Mouse (Mus musculus) small intestine, adult 2 months (tissue): ENCODE data around the gene Slc23a2. TPM values are rescaled to one million over a fixed set of nuclear protein-coding genes. Genes with fewer than 3 reads are reported as not detected.

ENCODE experiments used
- H3K27ac ChIP-seq: fragments of 200-500 bp; 2 replicates; pipeline ENCODE4 v1.5.1; 2012; ENCODE audit warnings: low read depth, low read length, control low read depth, inconsistent platforms; ENCODE audit not compliant: insufficient read depth
- H3K27me3 ChIP-seq: fragments of 200-500 bp; 2 replicates; pipeline ENCODE4 v1.6.1; 2012; ENCODE audit warnings: mild to moderate bottlenecking, moderate library complexity, low read length, inconsistent platforms; ENCODE audit not compliant: control insufficient read depth, insufficient read depth
- H3K36me3 ChIP-seq: fragments of 200-500 bp; 2 replicates; pipeline ENCODE4 v1.6.1; 2012; ENCODE audit warnings: mild to moderate bottlenecking, low read length, control low read depth, inconsistent platforms; ENCODE audit not compliant: control insufficient read depth, insufficient read depth
- H3K4me1 ChIP-seq: fragments of 200-500 bp; 2 replicates; pipeline ENCODE4 v1.6.1; 2012; ENCODE audit warnings: low read length, inconsistent platforms, mixed read lengths; ENCODE audit not compliant: control insufficient read depth, insufficient read depth, insufficient read length
- H3K4me3 ChIP-seq: fragments of 200-500 bp; 2 replicates; pipeline ENCODE4 v1.5.1; 2012; ENCODE audit warnings: low read depth, mild to moderate bottlenecking, control low read depth, inconsistent platforms, low read length, moderate library complexity
- CTCF ChIP-seq: fragments of 200-500 bp; IDR thresholded peaks from 2 replicates; pipeline ENCODE4 v1.5.1; 2012; ENCODE audit warnings: low read depth, mild to moderate bottlenecking, control low read depth, inconsistent platforms, low read length, moderate library complexity, mixed read lengths; ENCODE audit not compliant: insufficient replicate concordance, insufficient read length; ENCODE audit errors: extremely low read depth
- POLR2A ChIP-seq: fragments of 200-500 bp; IDR thresholded peaks from 2 replicates; pipeline ENCODE4 v1.6.1; 2012; ENCODE audit warnings: low read depth, mild to moderate bottlenecking, control low read depth, inconsistent platforms, low read length, moderate library complexity
- WGBS: fragments of 180-500 bp; shearing (Covaris S2); methylation state at CpG from one replicate; pipeline ENCODE4 v1.1.7; 2018; 5-methylcytosine and 5-hydroxymethylcytosine counted together
- polyA plus RNA-seq: library from polyadenylated mRNA; depleted of rRNA; stranded (reverse); fragments of >200 nt; gene quantifications from 2 replicates; pipeline ENCODE4 v1.2.3, GENCODE M21; 2012

Slc23a2 gene
- polyA plus RNA-seq, 1 experiment = 18.5 TPM

DNA sequence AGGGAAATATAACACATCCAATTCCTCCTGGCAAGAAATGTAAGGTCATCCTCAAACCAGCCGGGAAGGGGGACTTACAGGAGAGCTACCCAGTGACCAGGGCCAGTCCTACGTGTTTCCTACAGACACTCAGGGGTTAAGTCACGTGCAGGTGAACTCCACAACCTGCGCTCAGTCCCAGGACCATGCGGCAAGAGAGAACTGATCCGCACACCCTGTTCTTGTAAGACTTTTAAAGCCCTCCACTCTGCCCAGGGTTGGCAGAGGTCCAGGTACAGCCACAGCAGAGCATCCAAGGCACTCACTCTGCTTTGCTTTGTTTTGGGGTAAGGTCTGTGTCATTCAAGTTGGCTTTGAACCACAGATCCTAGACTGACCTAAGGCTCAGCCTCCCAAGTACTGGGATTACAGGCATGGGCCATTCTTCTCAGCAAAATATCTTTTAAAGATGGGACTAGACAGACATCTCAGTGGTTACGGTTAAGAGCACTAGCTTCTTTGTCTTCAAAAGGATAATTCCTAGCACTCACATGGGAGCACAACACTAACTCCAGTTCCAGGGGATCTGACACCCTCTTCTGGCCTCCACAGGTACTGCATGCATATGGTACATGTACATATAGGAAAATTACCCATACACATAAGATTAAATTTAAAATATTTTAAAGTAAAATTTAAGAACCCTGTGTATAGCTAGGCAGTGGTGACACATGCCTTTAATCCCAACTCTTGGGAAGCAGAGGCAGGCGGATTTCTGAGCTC lies 8.9 kb downstream of the Slc23a2 start:
- Histone ChIP-seq H3K4me3 (no peak overlapping the region), H3K27ac (no peak overlapping the region), H3K4me1 (peaks cover 3% of the 10 kb centered on the region; the same call in 1 of the 2 replicates), H3K36me3 (no peaks in the 10 kb centered on the region), H3K27me3 (no peaks in the 10 kb centered on the region)
- 91% methylated on average over 8 of the region's 8 CpGs for WGBS
- TF ChIP-seq POLR2A (no peak), CTCF (no peak)

GRCm38 (mm10) chr2:132134758-132135157 lies 10.2 kb downstream of the Slc23a2 start:
- Histone ChIP-seq H3K4me1 (peaks cover 5% of the 10 kb centered on the region; the same call in 1 of the 2 replicates), H3K27me3 (no peaks in the 10 kb centered on the region), H3K27ac (no peak overlapping the region), H3K4me3 (no peak overlapping the region), H3K36me3 (no peaks in the 10 kb centered on the region)
- 68% methylated on average over 4 of the region's 4 CpGs for WGBS
- no peak for TF ChIP-seq POLR2A
- no peak for TF ChIP-seq CTCF

- Histone ChIP-seq H3K36me3 (no peaks in the 10 kb centered on the region), H3K4me3 (no peak overlapping the region), H3K27ac (no peak overlapping the region), H3K27me3 (no peaks in the 10 kb centered on the region), H3K4me1 (peaks cover 2% of the 10 kb centered on the region; the same call in 1 of the 2 replicates)
- no peak for TF ChIP-seq CTCF
- no peak for TF ChIP-seq POLR2A
- 70% methylated on average over 2 of the region's 2 CpGs for WGBS
Measured at GRCm38 (mm10) chr2:132133436-132133835, 11.5 kb downstream of the Slc23a2 start.

DNA sequence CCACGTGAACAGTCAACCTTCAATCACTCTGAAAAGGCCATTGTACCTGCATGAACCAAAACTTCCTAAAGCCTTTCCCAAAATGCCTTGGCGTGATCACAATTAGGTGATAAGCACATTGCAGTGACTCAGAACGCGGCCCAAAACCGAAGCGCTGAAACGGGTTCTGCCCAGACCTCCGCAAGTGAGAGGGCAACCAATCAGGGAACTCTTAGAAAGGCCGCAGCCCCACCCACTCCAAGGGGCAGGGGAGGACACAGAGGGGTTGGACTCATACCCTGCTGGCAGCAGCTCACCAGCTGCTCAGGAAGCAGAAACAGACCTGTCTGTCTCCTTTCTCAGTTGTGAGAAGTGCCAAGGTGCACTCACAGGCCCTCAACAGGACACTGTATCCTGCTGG lies 13.6 kb downstream of the Slc23a2 start:
- Histone ChIP-seq H3K4me1 (peaks cover 4% of the 10 kb centered on the region; the same call in 1 of the 2 replicates), H3K36me3 (no peaks in the 10 kb centered on the region), H3K27ac (peak overlapping the region; percentile 21; the same call in 1 of the 2 replicates), H3K4me3 (no peak overlapping the region), H3K27me3 (no peaks in the 10 kb centered on the region)
- 9% methylated on average over 9 of the region's 9 CpGs for WGBS
- TF ChIP-seq POLR2A (no peak), CTCF (no peak)

GRCm38 (mm10) chr2:132129980-132130379 lies 14.9 kb downstream of the Slc23a2 start:
- WGBS = 94% methylated on average over 7 of the region's 7 CpGs
- no peaks in the 10 kb centered on the region for H3K27me3 ChIP-seq

GRCm38 (mm10) chr2:132129247-132129646 lies 15.7 kb downstream of the Slc23a2 start:
- H3K4me1 ChIP-seq = peaks cover 5% of the 10 kb centered on the region; the same call in 1 of the 2 replicates
- H3K27ac ChIP-seq = no peak overlapping the region
- 94% methylated on average over 7 of the region's 7 CpGs for WGBS
- peaks cover 2% of the 10 kb centered on the region; the same call in 1 of the 2 replicates for H3K36me3 ChIP-seq
- no peaks in the 10 kb centered on the region for H3K27me3 ChIP-seq
- H3K4me3 ChIP-seq = no peak overlapping the region
- no peak for TF ChIP-seq POLR2A
- TF ChIP-seq CTCF = no peak

More at GRCm38 (mm10) chr2:132129980-132130379, 14.9 kb downstream of the Slc23a2 start:
- peaks cover 2% of the 10 kb centered on the region; the same call in 1 of the 2 replicates for H3K36me3 ChIP-seq
- TF ChIP-seq CTCF (no peak), POLR2A (no peak)
- H3K4me1 ChIP-seq = peaks cover 5% of the 10 kb centered on the region; the same call in 1 of the 2 replicates
- H3K27ac ChIP-seq = no peak overlapping the region
- H3K4me3 ChIP-seq = no peak overlapping the region

DNA sequence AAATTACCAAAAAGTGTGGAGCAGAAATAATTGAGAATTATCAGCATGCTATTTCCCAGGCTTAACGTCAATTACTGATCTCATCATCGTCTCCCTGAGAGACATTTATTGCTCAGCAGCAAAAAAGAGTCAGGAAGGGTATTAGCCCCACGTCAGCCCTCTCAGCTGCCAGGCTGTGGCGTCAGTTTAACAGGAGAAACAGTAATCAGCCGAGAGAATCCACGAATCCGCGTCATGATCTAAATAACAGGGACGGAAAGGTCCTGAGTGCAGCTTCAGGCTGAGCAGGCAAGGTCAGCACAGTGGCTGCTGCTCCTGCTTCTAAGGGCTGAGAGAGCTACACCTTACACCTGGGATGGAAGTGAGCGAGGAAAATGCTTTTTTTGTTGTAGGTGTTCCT lies 17.0 kb downstream of the Slc23a2 start:
- Histone ChIP-seq H3K27ac (no peak overlapping the region), H3K36me3 (peaks cover 2% of the 10 kb centered on the region; the same call in 1 of the 2 replicates), H3K4me1 (peaks cover 7% of the 10 kb centered on the region; the same call in 1 of the 2 replicates), H3K27me3 (no peaks in the 10 kb centered on the region), H3K4me3 (no peak overlapping the region)
- WGBS = 78% methylated on average over 10 of the region's 10 CpGs
- TF ChIP-seq CTCF (no peak), POLR2A (no peak)
